Mouse (Mus musculus): Measurements from ENCODE around the gene Ermard.

DNA sequence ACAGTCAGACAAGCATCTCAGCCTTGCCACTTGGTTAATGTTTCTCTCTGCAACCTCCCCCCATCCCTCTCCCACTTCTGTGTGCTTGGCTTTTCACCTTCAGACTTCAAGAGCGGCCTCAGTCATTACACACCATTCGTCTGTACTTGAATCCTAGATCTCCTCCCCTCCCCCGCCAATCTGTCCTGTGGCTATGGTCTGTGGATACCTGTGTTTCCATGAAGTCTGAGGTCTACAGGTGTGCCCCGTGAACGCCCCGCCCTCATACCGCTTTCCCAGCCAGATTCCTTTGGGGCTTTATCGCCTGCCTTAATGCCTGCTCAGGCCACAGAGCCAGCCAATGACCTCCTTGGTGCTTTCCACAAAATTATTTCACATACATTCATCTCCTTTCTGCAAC lies 34.0 kb downstream of the Ermard start:
- TF ChIP-seq EP300 (IDR thresholded peaks at IDR 0.05; ENCODE audit: low read depth) (no peak), CTCF (IDR thresholded peaks at IDR 0.05; ENCODE audit: low read depth) (no peak)
